Mouse (Mus musculus) intestine, embryonic 15.5 days (tissue): Measurements from ENCODE around the gene Abhd8. TPM values are rescaled to one million over a fixed set of nuclear protein-coding genes. Genes with fewer than 3 reads are reported as not detected.

Experiments used
- ATAC-seq: fragments of 200-750 bp; cut with Nextera tagmentation; 2 replicates; pipeline ENCODE4 v1.8.0; 2017; ENCODE audit warnings: moderate TSS enrichment, moderate library complexity
- H3K27ac ChIP-seq: fragments of 300-500 bp; sonication (generic); 2 replicates; pipeline ENCODE4 v1.5.1; 2015; ENCODE audit warnings: mild to moderate bottlenecking, inconsistent platforms
- H3K27me3 ChIP-seq: fragments of 300-500 bp; sonication (generic); replicated peaks from 2 replicates; pipeline ENCODE4 v1.6.1; 2015; ENCODE audit warnings: inconsistent platforms
- H3K36me3 ChIP-seq: fragments of 300-500 bp; sonication (generic); 2 replicates; pipeline ENCODE4 v1.6.1; 2015; ENCODE audit warnings: inconsistent platforms
- H3K4me1 ChIP-seq: fragments of 300-500 bp; sonication (generic); replicated peaks from 2 replicates; pipeline ENCODE4 v1.6.1; 2015; ENCODE audit warnings: inconsistent platforms
- H3K4me2 ChIP-seq: fragments of 300-500 bp; sonication (generic); replicated peaks from 2 replicates; pipeline ENCODE4 v1.6.1; 2015; ENCODE audit warnings: mild to moderate bottlenecking, inconsistent platforms
- H3K4me3 ChIP-seq: fragments of 300-500 bp; sonication (generic); replicated peaks from 2 replicates; pipeline ENCODE4 v1.5.1; 2015; ENCODE audit warnings: inconsistent platforms
- H3K9ac ChIP-seq: fragments of 300-500 bp; sonication (generic); 2 replicates; pipeline ENCODE4 v1.6.1; 2015; ENCODE audit warnings: inconsistent platforms
- H3K9me3 ChIP-seq: fragments of 300-500 bp; sonication (generic); 2 replicates; pipeline ENCODE4 v1.6.1; 2016; ENCODE audit warnings: inconsistent platforms
- WGBS: fragments of 180-500 bp; shearing (Covaris S2); methylation state at CpG from one replicate; pipeline ENCODE4 v1.1.7; 2015; 5-methylcytosine and 5-hydroxymethylcytosine counted together
- polyA plus RNA-seq: library from polyadenylated mRNA; unstranded; fragments of >200 nt; fragmentation: Nextera tagmentation; extraction: Ambion mirVana; gene quantifications from 2 replicates; pipeline ENCODE4 v1.2.1, GENCODE M21; 2015

The Abhd8 gene
- polyA plus RNA-seq, 1 experiment from 2014 or later = 37.5 TPM

DNA sequence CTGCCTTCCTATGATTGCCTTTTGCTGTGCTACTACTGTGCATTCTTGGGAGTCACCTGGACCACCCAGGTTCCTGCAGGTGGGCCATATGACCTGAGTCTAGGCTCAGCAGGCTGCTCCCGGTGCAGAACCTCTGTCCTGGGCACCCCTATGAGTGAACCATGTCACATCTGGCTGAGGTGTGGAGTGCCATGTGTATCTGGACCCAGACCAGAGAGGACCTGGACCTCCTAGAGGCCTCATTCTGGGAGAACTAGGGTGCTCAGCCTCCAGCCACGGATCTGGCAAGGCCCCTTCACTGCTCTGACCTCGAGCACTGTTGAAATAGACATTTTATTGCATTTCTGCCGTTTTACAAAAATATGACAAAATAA is 12.2 kb upstream of the Abhd8 start:
- Histone ChIP-seq H3K4me3 (peak overlapping the region; percentile 66), H3K36me3 (peaks cover 45% of the 10 kb centered on the region), H3K9me3 (no peaks in the 10 kb centered on the region), H3K27me3 (no peaks in the 10 kb centered on the region), H3K4me2 (peak overlapping the region; percentile 93), H3K4me1 (peaks cover 10% of the 10 kb centered on the region), H3K9ac (peak overlapping the region; percentile 72), H3K27ac (peak overlapping the region; percentile 90)
- WGBS = 30% methylated on average over 4 of the region's 4 CpGs
- peak; percentile 14 for ATAC-seq

DNA sequence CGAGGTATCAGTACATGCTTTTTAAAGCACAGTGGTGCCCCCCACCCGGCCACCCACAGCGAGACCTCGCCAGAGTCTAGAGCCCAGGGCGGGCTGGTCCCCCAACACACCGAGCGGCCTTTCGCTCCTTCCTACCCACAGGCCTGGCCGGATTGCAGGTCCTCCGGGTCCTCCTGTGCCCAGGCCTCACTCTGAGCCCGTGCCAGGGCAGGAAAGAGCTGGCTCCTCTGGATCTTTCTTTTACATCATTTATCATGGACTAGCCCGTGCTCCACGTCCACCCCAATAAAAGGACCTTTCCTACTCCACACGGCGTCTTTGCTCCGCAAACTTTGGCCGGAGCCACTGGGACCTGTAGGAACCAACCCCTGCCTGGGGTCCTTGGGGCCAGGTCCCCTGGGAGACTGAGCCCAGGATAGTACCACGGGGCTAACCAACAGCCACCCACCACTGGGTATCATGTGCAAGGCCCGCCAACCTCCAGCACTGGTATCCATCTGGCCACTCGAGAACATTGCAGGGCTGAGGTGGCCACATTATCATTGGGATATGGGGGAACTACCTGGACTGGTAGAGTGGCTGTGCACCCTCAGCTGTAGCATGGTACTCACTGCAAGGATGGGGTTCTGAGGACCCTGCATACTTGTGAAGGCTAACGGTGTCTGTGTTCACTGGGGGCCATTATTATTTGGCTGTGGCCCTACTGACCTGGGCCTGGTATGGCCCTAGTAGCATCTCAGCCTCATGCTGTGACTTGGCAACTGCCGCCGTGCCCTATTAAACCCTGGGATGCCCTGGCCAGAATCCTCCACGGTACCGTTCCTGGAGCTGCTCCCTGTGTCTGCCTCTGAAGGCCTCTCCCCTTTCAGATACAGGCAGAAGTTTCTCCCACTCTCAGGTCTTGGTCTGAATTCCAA is 11.6 kb upstream of the Abhd8 start:
- peak overlapping the region; percentile 93; the same call in 1 of the 2 replicates for H3K4me2 ChIP-seq
- H3K4me1 ChIP-seq = peaks cover 13% of the 10 kb centered on the region
- ATAC-seq = no peak
- H3K4me3 ChIP-seq = no peak overlapping the region
- no peaks in the 10 kb centered on the region for H3K9me3 ChIP-seq
- no peak overlapping the region for H3K27ac ChIP-seq
- H3K9ac ChIP-seq = 0 out of 2 replicates have a peak overlapping the region, but pooled peaks have one; percentile 72
- no peaks in the 10 kb centered on the region for H3K27me3 ChIP-seq
- peaks cover 39% of the 10 kb centered on the region for H3K36me3 ChIP-seq
- WGBS = 91% methylated on average over 25 of the region's 25 CpGs

- H3K4me2 ChIP-seq = no peak overlapping the region
- H3K27me3 ChIP-seq = no peaks in the 10 kb centered on the region
- H3K4me1 ChIP-seq = peaks cover 17% of the 10 kb centered on the region
- H3K36me3 ChIP-seq = peaks cover 37% of the 10 kb centered on the region
- no peak overlapping the region for H3K9ac ChIP-seq
- no peaks in the 10 kb centered on the region for H3K9me3 ChIP-seq
- WGBS = 91% methylated on average over 18 of the region's 18 CpGs
- H3K27ac ChIP-seq = no peak overlapping the region
- H3K4me3 ChIP-seq = no peak overlapping the region
- no peak for ATAC-seq
Measured at GRCm38 (mm10) chr8:71474344-71474743, 10.9 kb upstream of the Abhd8 start.

DNA sequence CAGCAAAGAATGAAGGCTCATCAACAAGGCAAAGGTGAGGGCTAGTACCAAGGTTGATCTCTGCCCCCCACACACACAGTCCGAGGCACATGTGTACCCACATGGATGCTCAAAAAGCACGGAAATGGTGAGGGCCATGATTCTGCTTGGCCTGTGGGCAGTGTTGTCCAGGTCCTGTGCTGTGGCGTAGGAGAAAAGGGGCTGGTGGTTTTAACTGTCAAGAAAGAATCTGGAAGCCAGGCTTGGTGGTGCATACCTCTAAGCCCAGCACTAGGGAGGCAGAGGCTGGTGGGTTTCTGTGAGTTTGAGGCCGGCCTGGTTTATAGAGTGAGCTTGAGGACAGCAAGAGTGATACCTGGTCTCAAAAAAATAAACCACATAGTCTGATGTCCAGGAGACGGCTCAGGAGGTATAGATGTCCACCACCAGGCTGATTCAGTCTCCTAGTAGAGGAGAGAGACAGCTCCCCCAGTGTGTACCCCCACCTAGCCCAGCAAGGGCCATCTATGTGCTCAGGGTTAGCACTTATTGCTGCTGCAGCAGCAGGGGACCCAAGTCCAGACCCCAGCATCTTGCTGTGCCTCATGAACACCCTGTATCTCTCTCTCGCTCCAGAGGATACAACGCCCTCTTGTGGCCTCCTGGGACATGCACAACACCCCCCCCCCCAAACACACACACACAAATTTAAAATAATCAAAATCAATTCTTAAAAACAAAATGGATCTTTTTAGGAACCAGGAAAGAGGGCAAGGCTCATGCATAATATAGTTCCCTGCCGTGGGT is 9.3 kb upstream of the Abhd8 start:
- Histone ChIP-seq H3K4me3 (no peak overlapping the region), H3K9me3 (no peaks in the 10 kb centered on the region), H3K36me3 (peaks cover 37% of the 10 kb centered on the region), H3K27ac (no peak overlapping the region), H3K4me2 (no peak overlapping the region), H3K9ac (no peak overlapping the region), H3K27me3 (no peaks in the 10 kb centered on the region), H3K4me1 (peaks cover 17% of the 10 kb centered on the region)
- ATAC-seq = no peak
- 85% methylated on average over 8 of the region's 8 CpGs for WGBS

DNA sequence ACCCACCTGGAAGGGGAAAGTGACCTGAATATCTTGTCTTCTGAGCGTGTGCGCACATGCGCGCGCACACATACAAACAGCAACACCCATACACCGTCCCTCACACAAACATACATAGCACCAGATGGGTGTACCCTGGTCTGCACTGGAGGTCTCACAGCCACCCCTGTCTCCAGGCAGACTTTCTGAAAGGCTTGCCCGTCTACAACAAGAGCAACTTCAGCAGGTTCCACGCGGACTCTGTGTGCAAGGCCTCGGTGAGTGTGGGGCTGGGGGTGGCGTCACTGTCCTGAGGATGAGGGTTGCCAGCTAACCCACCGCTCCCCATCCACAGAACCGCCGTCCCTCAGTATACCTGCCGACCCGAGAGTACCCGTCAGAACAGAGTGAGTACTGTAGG is 8.4 kb upstream of the Abhd8 start:
- Histone ChIP-seq H3K4me1 (peaks cover 12% of the 10 kb centered on the region), H3K4me2 (no peak overlapping the region), H3K27ac (no peak overlapping the region), H3K9me3 (no peaks in the 10 kb centered on the region), H3K27me3 (no peaks in the 10 kb centered on the region), H3K36me3 (peaks cover 37% of the 10 kb centered on the region), H3K4me3 (no peak overlapping the region), H3K9ac (no peak overlapping the region)
- ATAC-seq = no peak
- WGBS = 95% methylated on average over 17 of the region's 17 CpGs

DNA sequence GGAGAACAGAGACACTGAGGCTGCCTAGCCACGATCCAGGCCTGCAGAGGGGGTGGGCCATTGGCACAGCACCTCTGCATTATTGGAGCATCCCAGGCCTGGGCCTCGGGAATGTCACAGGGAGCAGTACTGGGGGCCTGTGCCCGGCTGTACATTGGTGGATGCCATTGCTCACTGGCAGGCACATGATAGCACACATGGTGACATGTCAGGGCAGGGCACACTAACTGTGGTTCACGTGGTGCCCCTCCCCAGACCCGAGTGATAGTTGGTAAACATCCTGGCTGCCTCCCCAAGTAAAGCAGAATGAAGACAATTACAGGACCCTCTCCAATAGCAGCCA is 7.4 kb upstream of the Abhd8 start:
- no peak overlapping the region for H3K27ac ChIP-seq
- 78% methylated on average over 5 of the region's 5 CpGs for WGBS
- H3K9me3 ChIP-seq = no peaks in the 10 kb centered on the region
- peaks cover 37% of the 10 kb centered on the region for H3K36me3 ChIP-seq
- H3K4me3 ChIP-seq = no peak overlapping the region
- no peak overlapping the region; the same call in 1 of the 2 replicates for H3K4me2 ChIP-seq
- H3K9ac ChIP-seq = no peak overlapping the region
- no peaks in the 10 kb centered on the region for H3K27me3 ChIP-seq
- H3K4me1 ChIP-seq = peaks cover 13% of the 10 kb centered on the region
- no peak for ATAC-seq

- H3K4me3 ChIP-seq = peak overlapping the region; percentile 69
- H3K27me3 ChIP-seq = no peaks in the 10 kb centered on the region
- H3K36me3 ChIP-seq = peaks cover 36% of the 10 kb centered on the region
- 90% methylated on average over 3 of the region's 3 CpGs for WGBS
- no peak overlapping the region for H3K27ac ChIP-seq
- peak overlapping the region; percentile 65 for H3K9ac ChIP-seq
- no peak for ATAC-seq
- H3K4me2 ChIP-seq = peak overlapping the region; percentile 80
- H3K9me3 ChIP-seq = no peaks in the 10 kb centered on the region
- peaks cover 19% of the 10 kb centered on the region for H3K4me1 ChIP-seq
Measured at GRCm38 (mm10) chr8:71470146-71470912, 6.9 kb upstream of the Abhd8 start.

DNA sequence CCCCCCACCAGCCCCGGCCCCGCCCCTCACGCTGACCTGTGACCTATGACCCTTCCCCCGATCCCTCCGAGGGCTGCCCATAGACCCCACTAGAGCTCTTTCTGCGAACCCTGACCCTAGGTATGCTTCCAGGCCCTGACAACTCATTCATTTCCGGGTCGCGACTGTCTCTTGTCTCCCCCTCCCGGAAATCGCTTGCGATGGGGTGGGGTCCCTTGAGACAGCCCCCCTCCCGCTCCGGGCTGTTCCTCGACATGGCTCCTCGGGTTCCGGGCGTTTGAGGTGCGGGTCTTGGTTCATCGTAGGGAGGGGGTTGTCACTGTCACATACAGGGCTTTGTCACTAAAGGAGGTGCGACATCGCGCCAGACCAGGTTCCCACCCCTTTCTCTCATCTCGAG is 6.0 kb upstream of the Abhd8 start:
- Histone ChIP-seq H3K27ac (no peak overlapping the region), H3K4me3 (peak overlapping the region; percentile 69), H3K36me3 (peaks cover 27% of the 10 kb centered on the region), H3K9ac (peak overlapping the region; percentile 65), H3K27me3 (no peaks in the 10 kb centered on the region), H3K9me3 (no peaks in the 10 kb centered on the region), H3K4me1 (peaks cover 20% of the 10 kb centered on the region), H3K4me2 (peak overlapping the region; percentile 80)
- WGBS = under 1% methylated on average over 23 of the region's 24 CpGs
- ATAC-seq = peak; percentile 20

DNA sequence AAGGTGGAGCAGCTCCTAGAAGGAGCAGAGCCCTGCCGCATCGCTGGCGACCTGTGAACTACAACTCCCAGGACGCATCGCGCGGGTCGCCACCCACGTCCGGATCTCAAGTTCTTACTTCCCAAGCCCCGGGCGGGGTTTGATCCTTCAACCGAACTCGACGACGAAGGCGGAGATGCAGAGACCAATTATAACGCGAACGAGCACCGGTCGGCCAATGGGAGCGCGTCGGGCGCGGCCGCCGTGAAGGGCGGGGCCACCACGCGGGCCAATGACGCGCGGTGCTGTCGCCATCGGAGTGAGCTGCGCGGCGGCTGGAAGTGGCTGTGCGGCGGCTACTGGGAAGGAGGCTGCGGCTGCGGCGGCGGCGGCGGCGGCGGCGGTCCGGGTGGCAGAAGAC is 5.5 kb upstream of the Abhd8 start, which contains the start of gene Dda1:
Gene Dda1, plus strand, starts transcription at position 284 of the 400 bp plus-strand sequence.
- peak within 1 kb of the TSS; percentile 69 for H3K4me3 ChIP-seq

DNA sequence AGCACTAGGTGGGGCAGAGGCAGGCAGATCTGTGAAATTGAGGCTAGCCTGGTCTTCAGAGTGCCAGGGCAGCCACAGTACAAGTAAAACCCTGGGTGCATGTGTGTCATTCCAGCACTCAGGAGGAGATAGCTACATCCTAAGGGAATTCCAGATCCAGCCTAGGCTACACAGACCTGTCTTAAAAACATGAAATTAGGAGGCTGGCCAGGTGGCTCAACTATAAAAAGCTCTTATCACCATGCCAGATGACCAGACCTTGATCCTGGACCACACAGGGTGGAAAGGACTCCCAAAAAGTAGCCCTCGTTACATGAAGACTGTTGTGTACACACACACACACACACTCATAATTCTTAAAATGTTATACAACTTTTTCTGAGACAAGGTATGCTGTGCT is 4.5 kb upstream of the Abhd8 start:
- Histone ChIP-seq H3K9me3 (no peaks in the 10 kb centered on the region), H3K36me3 (0 out of 2 replicates have a peak, but pooled peaks cover 16% of the 10 kb centered on the region), H3K4me2 (no peak overlapping the region), H3K9ac (no peak overlapping the region), H3K4me3 (no peak overlapping the region), H3K4me1 (peaks cover 27% of the 10 kb centered on the region), H3K27ac (no peak overlapping the region), H3K27me3 (no peaks in the 10 kb centered on the region)
- WGBS = 84% methylated on average over 1 of the region's 1 CpGs
- no peak for ATAC-seq

More for the DNA sequence above, 5.5 kb upstream of the Abhd8 start, which contains the start of gene Dda1:
- Histone ChIP-seq H3K9me3 (no peaks in the 10 kb centered on the region), H3K27ac (no peak within 1 kb of the TSS), H3K4me2 (peak within 1 kb of the TSS; percentile 80), H3K9ac (peak within 1 kb of the TSS; percentile 65), H3K4me1 (peaks cover 23% of the 10 kb centered on the region), H3K36me3 (peaks cover 22% of the 10 kb centered on the region), H3K27me3 (no peaks in the 10 kb centered on the region)
- under 1% methylated on average over 42 of the region's 52 CpGs for WGBS
- ATAC-seq = peak; percentile 90

- H3K9me3 ChIP-seq = no peaks in the 10 kb centered on the region
- peaks cover 35% of the 10 kb centered on the region for H3K4me1 ChIP-seq
- no peak overlapping the region for H3K27ac ChIP-seq
- no peak for ATAC-seq
- 88% methylated on average over 2 of the region's 2 CpGs for WGBS
- 0 out of 2 replicates have a peak, but pooled peaks cover 12% of the 10 kb centered on the region for H3K36me3 ChIP-seq
- H3K4me3 ChIP-seq = no peak overlapping the region
- no peak overlapping the region for H3K9ac ChIP-seq
- H3K4me2 ChIP-seq = no peak overlapping the region
- H3K27me3 ChIP-seq = no peaks in the 10 kb centered on the region
Measured at GRCm38 (mm10) chr8:71467201-71467600, 3.7 kb upstream of the Abhd8 start.

- no peaks in the 10 kb centered on the region for H3K9me3 ChIP-seq
- H3K9ac ChIP-seq = no peak overlapping the region
- H3K36me3 ChIP-seq = peaks cover 5% of the 10 kb centered on the region; the same call in 1 of the 2 replicates
- no peak for ATAC-seq
- no peak overlapping the region for H3K4me2 ChIP-seq
- H3K4me1 ChIP-seq = peaks cover 35% of the 10 kb centered on the region
- no peaks in the 10 kb centered on the region for H3K27me3 ChIP-seq
- no peak overlapping the region for H3K4me3 ChIP-seq
- no peak overlapping the region for H3K27ac ChIP-seq
- WGBS = 96% methylated on average over 5 of the region's 5 CpGs
Measured at GRCm38 (mm10) chr8:71466198-71466597, 2.7 kb upstream of the Abhd8 start.
